Mouse (Mus musculus) Patski (cell line): ENCODE results near the gene Tbc1d25. TPM values are rescaled to one million over a fixed set of nuclear protein-coding genes. Genes with fewer than 3 reads are reported as not detected.

Experiments used
- ATAC-seq: fragments of 100-300 bp; one replicate; pipeline ENCODE4 v1.8.0; 2021
- CTCF ChIA-PET: fragments of 350-600 bp; sonication (Branson Sonifier 250); formaldehyde crosslinking; loops from one replicate; lab custom pipeline; 2022; ENCODE audit warnings: inconsistent platforms; lab: Charles Lee
- POLR2A ChIA-PET: fragments of 350-600 bp; sonication (Branson Sonifier 250); formaldehyde crosslinking; loops from one replicate; lab custom pipeline; 2022; ENCODE audit warnings: antibody characterized with exemption, inconsistent platforms; lab: Charles Lee
- DNase-seq: peaks from one replicate; pipeline ENCODE4 v3.0.0-alpha.2; 2011; ENCODE audit warnings: low read depth, low spot score
- H3K27me3 ChIP-seq: fragments of 371-371 bp; one replicate; pipeline ENCODE4 v1.5.1; 2021
- CTCF ChIP-seq: fragments of 100-300 bp; IDR thresholded peaks from one replicate; pipeline ENCODE4 v1.5.1; 2021
- in situ Hi-C: fragments of 300-500 bp; cut with MboI; formaldehyde crosslinking; loops from 3 replicates; pipeline ENCODE4 v1.11.1; 2018; ENCODE audit warnings: low pct_unique_long_range_greater_than_20kb, mixed read lengths
- polyA plus RNA-seq: library from polyadenylated mRNA; unstranded; gene quantifications from one replicate; pipeline ENCODE4 v1.2.3, GENCODE M21; 2021

Gene Tbc1d25
- polyA plus RNA-seq, 1 experiment from 2014 or later, result 15.5 TPM

DNA sequence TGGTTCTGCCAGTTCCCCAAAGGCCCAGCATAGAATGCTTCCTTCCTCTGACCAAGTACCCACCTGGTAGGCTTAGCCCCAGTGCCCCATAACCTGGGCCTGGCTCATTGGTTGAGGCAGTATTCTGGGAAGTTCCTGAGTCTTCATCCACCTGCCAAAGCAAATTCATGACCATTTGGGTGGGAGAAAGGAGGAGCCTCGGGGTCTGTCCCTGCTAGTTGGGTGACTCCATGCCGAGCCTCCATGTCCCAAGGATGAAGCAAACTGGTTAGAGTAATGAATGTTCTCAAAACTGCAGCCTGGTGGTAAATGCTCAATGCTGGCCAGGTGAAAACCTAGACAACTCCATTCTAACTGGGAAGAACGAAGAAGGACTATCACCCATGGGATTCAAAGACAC is 34.9 kb downstream of the Tbc1d25 start:
- ATAC-seq (no peak), DNase-seq (no peak)
- CTCF ChIA-PET, result interaction anchor here (0.8 kb wide), 1 partner anchor 9 kb away, joined by 3 read pairs; no protein-coding TSS in a partner anchor
- in situ Hi-C loops, result no loop called here
- peaks cover 15% of the 10 kb centered on the region for H3K27me3 ChIP-seq
- POLR2A ChIA-PET, result interaction anchor here (1.3 kb wide), 1 partner anchor 9 kb away, joined by 4 read pairs; no protein-coding TSS in a partner anchor
- TF ChIP-seq CTCF, result no peak

DNA sequence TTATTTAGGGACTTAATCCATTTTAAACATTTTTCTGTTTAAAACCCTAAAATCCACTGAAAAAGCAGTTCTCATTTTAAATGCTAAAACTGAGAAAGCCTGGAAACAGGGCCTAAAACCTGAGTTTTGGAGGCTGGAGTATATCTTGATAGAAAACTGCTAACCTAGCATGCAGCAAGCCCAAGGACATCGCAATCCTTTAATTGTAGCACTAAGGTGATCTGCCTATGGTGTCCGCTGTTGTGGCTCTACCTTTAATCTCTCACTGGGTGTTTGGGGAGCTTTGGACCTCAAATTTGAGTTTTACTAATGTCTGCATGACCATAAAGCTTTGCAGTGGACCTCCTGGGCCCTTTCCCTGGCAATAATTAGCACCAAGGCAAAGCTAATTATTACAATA is 35.5 kb downstream of the Tbc1d25 start:
- peaks cover 15% of the 10 kb centered on the region for H3K27me3 ChIP-seq
- DNase-seq (no peak), ATAC-seq (no peak)
- ChIA-PET POLR2A (interaction anchor here (1.3 kb wide), 1 partner anchor 9 kb away, joined by 4 read pairs; no protein-coding TSS in a partner anchor), CTCF (interaction anchor here (0.8 kb wide), 1 partner anchor 9 kb away, joined by 3 read pairs; no protein-coding TSS in a partner anchor)
- in situ Hi-C loops, result no loop called here
- no peak for TF ChIP-seq CTCF

DNA sequence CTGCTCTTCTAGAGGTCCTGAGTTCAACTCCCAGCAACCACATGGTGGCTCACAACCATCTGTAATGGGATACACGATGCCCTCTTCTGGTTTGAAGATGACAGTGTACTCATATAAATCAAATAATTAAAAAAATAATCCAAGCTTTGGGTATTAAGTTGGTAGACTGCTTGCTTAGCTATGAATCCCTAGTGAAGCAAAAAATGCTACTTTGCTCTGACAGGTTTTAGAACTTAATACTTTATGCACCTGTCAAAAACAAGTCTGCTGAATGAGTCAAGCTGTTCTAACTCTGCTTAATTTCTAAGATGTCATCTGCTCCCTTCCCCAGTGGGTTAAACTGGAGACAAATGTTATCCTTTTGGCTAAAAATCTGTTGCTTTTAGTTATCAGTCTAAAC is 36.5 kb downstream of the Tbc1d25 start:
- peaks cover 12% of the 10 kb centered on the region for H3K27me3 ChIP-seq
- in situ Hi-C loops, result no loop called here
- ChIA-PET CTCF (interaction anchor here (0.8 to 1.1 kb wide), 2 partner anchors 10 to 141 kb away, joined by 3 read pairs; no protein-coding TSS in a partner anchor), POLR2A (interaction anchor here (1.3 kb wide), 1 partner anchor 8 kb away, joined by 4 read pairs; no protein-coding TSS in a partner anchor)
- ATAC-seq (no peak), DNase-seq (no peak)
- no peak for TF ChIP-seq CTCF

DNA sequence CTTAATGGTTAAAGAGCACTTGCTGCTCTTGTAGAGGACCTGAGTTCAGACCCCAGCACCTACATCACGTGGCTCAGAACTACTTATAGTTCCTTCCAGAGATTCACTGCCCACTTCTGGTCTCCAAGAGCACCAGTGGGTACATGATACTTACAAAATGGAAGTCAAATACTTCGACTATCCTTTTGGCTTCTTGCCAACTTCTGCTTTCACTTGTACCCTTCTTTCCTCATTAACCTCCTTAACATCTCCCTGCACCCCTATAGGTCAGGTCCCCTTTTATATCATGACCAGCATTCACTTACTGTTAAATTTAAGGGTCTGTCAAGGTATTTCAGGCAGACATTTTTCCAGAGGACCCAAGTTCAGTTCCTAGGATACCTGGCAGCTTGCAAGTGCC is 40.1 kb downstream of the Tbc1d25 start:
- H3K27me3 ChIP-seq, result peaks cover 4% of the 10 kb centered on the region
- TF ChIP-seq CTCF, result no peak
- DNase-seq (no peak), ATAC-seq (no peak)
- ChIA-PET POLR2A (interaction anchor here (0.6 kb wide), 1 partner anchor 1744 kb away, joined by 3 read pairs; no protein-coding TSS in a partner anchor), CTCF (no interaction called here)
- in situ Hi-C loops, result no loop called here

DNA sequence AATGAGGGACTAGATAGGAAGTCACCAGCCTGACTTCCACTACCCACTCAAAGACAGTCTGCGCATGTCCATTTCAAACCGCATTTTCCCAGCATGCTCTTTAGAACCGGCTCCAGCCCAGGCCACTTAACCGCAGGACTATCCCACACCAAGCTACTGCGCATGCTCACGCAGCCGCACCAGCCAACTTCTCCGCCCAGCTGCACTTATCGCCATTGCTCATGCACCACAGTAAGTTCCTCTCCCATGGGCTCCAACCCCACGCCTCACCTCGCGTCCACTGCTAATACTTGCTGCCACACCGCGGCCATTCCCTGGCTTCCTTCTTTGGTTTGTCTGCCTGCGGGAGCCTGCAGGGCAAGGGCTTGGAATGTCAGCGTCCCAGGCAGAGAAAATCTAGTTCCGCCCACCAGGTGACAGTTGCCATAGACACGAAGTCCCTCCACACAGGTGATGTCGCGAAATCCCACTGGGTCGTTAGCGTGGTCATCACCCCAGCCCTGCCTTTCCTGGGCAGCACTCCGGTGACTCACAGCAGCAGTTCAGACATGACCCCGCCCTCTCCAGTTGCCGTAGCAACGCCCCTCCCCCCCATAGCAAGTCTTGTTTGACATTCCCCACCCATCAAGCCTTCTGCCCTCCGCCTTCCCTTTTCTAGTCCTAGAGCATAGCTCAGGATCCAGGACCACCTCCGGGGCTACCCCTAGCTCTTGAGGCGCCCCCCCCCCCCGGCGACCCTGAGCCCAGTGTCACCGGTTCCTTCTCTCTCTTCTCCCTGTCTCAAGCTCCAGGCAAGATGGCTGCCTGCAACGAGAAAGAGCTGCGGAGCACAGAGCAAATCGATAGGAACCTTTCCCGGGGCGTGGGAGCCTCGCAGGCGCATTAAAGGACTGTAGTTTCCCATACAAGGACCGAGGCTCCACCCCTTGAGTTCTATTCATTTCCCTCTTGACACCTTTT is 43.7 kb downstream of the Tbc1d25 start, which contains the start of gene Wdr13:
TSS of gene Wdr13 (minus strand) at position 876 of the 960 bp plus-strand sequence.
- ATAC-seq (peak; percentile 77), DNase-seq (peak; percentile 73)
- CTCF ChIA-PET, result interaction anchor here (1.1 to 1.2 kb wide), 2 partner anchors 8 to 17 kb away, joined by 3 to 4 read pairs; no protein-coding TSS in a partner anchor
- POLR2A ChIA-PET, result interaction anchor here (1.0 kb wide), 1 partner anchor 8 kb away, joined by 4 read pairs; no protein-coding TSS in a partner anchor
- in situ Hi-C loops, result no loop called here
- H3K27me3 ChIP-seq, result no peaks in the 10 kb centered on the region
- TF ChIP-seq CTCF, result no peak

DNA sequence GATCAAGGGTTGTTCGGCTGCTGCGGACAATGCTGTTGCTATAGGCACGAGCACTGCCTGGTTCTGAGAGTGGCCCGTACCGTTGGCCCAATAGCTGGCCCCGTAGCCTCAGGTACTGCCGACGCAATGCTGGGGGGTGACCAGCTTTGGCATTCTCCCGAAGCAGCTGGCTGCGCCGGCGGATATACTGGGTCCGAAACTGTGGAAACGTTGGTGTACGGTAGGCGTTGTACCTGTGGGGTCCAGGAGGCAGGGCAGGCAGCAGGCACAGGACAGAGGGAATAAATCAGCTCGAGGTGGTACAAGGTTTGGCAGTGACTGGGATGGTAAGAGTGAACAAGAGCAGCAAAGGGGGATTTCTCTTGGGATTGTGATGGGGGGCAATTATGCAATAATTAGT is 44.6 kb downstream of the Tbc1d25 start:
- POLR2A ChIA-PET, result interaction anchor here (1.0 kb wide), 1 partner anchor 9 kb away, joined by 4 read pairs; no protein-coding TSS in a partner anchor
- ATAC-seq (no peak), DNase-seq (no peak)
- no peak for TF ChIP-seq CTCF
- CTCF ChIA-PET, result interaction anchor here (1.1 to 1.2 kb wide), 2 partner anchors 9 to 16 kb away, joined by 3 to 4 read pairs; no protein-coding TSS in a partner anchor
- H3K27me3 ChIP-seq, result no peaks in the 10 kb centered on the region
- in situ Hi-C loops, result no loop called here

DNA sequence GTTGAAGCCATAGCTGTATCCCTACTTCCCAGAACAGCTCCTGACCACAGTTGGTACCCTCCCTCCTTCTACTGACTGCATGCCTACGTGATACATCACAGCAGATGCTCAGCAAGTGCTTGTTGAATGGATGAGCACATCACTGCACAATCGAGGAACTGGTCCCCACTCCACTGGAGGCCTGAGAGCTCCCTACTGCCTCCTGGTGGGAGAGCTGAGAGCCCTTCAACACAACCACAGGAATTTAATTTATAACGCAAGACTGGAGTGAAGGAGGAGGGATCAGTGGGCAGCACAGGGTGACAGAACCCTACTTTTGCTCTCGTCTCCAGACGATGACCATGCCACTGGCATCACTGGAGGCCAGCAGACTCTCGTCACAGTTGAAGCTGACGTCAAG is 50.7 kb downstream of the Tbc1d25 start:
- no peak for DNase-seq
- ATAC-seq, result peak; percentile 79
- TF ChIP-seq CTCF, result no peak
- H3K27me3 ChIP-seq, result no peaks in the 10 kb centered on the region
- POLR2A ChIA-PET, result no interaction called here
- in situ Hi-C loops, result no loop called here
- CTCF ChIA-PET, result interaction anchor here (1.0 to 2.1 kb wide), 7 partner anchors 8 to 129 kb away, joined by 3 to 6 read pairs (median 3); partner anchors contain the start of gene Porcn

DNA sequence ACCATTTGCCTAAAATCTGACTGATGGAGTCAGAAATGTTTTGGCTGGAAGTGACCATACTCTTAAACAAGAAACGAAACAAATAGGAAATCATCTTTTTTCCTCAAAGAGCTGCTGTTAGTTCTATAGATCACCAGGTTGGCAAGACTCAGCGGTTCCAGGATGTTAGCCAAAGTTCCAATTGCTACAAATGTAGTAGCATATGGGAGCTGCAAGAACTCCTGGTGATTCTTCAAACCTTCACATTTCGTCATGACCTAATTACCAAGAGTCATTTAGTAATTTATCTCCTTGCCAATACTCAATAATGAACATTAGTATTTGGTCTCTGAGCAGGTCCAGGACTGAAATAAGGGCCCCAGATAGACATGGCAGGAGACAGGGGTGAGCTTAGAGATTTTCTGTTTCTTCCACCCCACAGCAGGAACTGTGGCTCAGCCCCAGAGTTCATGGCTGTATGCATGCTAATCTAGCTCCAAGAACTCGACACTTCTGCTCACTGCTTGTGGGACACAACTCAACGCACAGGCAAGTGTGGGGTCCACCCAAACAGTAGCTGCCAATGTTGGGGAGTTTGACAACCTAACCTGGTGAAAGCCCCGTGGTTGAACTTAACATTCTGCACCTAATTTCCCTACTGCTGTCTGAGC is 52.0 kb downstream of the Tbc1d25 start:
- H3K27me3 ChIP-seq, result no peaks in the 10 kb centered on the region
- ChIA-PET CTCF (interaction anchor here (1.1 to 1.9 kb wide), 2 partner anchors 18 to 26 kb away, joined by 3 to 6 read pairs; no protein-coding TSS in a partner anchor), POLR2A (interaction anchor here (0.8 kb wide), 1 partner anchor 21 kb away, joined by 3 read pairs; no protein-coding TSS in a partner anchor)
- TF ChIP-seq CTCF, result no peak
- in situ Hi-C loops, result no loop called here
- ATAC-seq, result no peak
- no peak for DNase-seq

DNA sequence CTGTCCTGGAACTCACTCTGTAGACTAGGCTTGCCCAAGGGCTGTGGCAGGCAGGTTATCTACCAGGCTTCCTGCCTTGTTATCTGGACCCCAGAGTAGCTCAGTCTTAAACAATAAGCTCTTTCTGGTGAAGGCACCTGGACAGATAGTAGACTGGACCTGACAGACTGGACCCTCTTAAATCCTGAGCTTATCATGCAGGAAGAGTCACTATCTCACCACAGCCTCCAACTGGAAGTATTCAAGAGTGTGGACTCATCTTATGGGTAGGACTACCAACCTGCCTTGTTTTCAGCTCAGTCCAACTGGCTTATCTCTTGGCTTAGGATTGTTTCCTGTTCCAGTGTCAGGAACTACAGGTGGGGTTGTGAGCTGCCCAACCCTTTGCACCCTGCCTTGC is 58.7 kb downstream of the Tbc1d25 start:
- DNase-seq (no peak), ATAC-seq (no peak)
- no peak for TF ChIP-seq CTCF
- in situ Hi-C loops, result no loop called here
- CTCF ChIA-PET, result interaction anchor here (0.9 kb wide), 1 partner anchor 8 kb away, joined by 3 read pairs; no protein-coding TSS in a partner anchor
- POLR2A ChIA-PET, result no interaction called here
- no peaks in the 10 kb centered on the region for H3K27me3 ChIP-seq

DNA sequence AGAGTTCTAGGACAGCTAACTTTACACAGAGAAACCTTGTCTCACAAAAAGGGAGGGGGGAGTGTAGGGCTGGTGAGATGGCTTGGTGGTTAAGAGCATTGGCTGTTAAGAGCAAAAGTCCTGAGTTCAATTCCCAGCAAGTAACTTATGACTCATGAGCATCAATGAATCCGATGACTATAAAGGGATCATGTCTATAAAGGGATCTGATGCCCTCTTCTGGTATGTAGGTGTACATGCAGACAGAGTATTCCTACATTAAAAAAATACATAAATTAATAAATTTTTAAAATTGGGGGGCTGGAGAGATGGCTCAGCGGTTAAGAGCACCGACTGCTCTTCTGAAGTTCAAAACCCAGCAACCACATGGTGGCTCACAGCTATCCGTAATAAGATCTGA is 60.7 kb downstream of the Tbc1d25 start:
- ChIA-PET POLR2A (no interaction called here), CTCF (interaction anchor here (1.4 kb wide), 2 partner anchors 10 to 16 kb away, joined by 4 read pairs; no protein-coding TSS in a partner anchor)
- peak; percentile 54 for TF ChIP-seq CTCF
- in situ Hi-C loops, result no loop called here
- H3K27me3 ChIP-seq, result no peaks in the 10 kb centered on the region
- ATAC-seq (no peak), DNase-seq (no peak)
